Mouse (Mus musculus) cerebellum, adult 8-10 months (tissue): Measurements from ENCODE around the gene Il15.

ENCODE experiments used
- DNase-seq: peaks from one replicate; pipeline ENCODE4 v3.0.0; 2022

Gene Il15

GRCm38 (mm10) chr8:82402686-82403330, at the start of gene Il15:
Gene Il15, minus strand, starts transcription at chr8:82403222.
- no peak for DNase-seq

GRCm38 (mm10) chr8:82444897-82445296, 41.9 kb upstream of the Il15 start:
- no peak for DNase-seq

GRCm38 (mm10) chr8:82416587-82417340, 13.7 kb upstream of the Il15 start:
- no peak for DNase-seq

DNA sequence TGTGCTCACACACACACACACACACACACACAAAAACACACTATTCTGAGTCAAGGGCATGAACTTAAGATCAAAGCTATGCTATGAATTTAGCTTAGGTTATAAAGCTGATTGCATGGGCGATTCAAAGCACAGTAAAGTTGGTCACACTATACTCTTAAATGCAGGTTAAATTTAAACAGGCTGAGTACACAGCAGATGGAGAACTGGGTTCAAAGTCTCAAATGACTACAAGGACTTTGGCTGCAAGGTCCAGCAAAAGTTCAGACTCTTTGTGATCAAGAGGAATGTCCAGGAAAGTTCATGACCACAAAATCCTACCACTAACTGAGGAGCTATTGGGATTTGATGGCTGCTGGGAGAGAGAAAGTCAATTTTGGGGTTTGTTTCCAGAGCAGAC, 12.5 kb upstream of the Il15 start:
- DNase-seq, result no peak

GRCm38 (mm10) chr8:82410135-82410534, 7.1 kb upstream of the Il15 start:
- DNase-seq, result no peak

- DNase-seq, result no peak
Measured at GRCm38 (mm10) chr8:82407060-82407459, 4.0 kb upstream of the Il15 start.

DNA sequence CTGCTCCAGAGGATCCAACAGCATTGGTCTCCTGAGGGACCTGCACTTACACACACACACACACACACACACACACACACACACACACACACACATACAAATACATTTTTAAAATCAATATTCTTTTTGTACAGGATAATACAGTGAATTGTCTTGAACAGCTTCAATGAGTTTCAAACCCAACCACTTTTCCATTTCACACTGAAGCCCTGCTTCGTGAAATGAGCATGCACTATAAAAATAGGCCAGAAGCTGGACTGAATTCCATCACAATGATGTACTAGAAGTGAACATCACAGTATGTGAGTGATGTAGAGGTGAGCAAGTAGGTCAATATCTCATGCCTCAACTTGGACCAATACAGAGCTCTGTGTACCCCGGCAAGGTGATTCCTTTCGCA, 1.0 kb upstream of the Il15 start:
- DNase-seq, result no peak

DNA sequence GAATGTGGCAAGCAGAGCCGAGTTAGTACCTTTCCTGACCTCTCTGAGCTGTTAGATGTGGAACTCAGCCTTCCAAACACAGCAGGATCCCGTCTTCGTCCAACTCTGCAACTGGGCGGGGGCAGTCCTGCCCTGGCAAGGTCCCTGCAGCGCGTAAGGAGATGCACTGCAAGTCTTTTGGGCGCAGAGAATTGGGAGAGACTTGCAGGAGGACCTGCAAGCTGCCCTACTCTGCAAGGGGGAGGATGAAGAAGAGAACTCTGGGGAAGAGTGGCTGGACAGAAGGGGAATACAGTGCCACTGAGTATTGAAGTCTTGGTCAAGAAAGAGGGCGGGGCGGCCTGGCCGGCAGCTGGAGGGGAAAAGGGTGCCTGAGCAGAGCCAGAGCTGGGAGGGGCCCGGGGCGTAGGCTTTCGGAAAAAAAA, 749 bp downstream of the Il15 start:
- peak; percentile 6 for DNase-seq

DNA sequence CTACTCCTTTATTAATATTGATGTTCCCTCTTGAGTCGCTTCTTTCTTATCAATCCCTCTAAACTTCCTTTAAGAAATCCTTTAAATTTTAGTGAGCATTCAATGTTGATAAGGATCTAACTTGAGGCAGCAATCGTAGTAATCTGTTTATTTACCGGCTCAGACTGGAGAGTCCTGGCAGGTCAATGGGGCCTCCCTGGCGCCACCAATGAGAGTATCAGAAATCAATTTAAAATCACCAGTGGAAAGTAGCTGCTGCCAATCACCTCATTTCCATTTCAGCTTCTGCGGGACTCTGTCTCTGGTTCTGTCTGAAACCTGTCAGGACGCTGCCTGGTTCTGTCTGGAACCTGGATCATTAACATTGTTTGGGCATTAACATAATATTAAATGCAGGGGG, 1.5 kb downstream of the Il15 start:
- no peak for DNase-seq

DNA sequence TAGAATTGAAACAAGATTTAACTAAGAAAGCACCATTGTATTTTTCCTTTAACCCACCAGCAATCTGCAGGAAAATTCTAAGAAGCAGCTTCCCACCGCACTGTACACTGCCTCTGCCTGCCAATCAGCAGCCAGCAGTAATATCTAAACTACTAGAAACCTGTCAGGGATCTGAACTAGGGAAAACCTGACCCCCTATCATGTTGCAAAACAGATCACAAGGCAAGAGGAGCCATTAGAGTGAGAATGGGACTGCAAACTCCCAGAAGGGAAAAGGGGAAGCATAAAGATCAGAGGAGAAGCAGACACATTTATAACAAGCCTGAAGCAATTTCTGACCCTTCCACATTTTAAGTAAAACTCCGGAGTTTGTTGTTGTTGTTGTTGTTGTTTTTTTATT, 2.0 kb downstream of the Il15 start:
- DNase-seq, result no peak

GRCm38 (mm10) chr8:82400376-82400775, 2.6 kb downstream of the Il15 start:
- no peak for DNase-seq

- no peak for DNase-seq
Measured at GRCm38 (mm10) chr8:82398546-82398945, 4.5 kb downstream of the Il15 start.

DNA sequence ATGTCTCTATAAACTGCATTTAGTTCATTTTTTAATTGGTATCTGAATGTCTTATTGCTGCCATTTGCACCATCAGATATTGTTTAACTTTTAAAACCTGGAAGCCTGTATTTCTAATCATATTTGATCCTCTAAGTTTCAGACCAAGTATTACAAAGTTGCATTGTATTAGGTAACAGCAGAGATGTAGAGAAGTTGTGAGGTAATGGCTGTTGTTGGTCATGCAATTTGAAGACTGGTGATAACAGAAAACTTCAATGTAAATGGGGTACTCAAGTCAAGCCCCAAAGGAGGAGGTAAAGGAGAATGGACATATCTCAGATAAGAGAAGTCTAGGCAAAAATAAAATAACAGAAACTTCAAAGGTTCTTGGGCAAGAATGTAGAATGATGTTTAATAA, 11.8 kb downstream of the Il15 start:
- DNase-seq, result no peak

DNA sequence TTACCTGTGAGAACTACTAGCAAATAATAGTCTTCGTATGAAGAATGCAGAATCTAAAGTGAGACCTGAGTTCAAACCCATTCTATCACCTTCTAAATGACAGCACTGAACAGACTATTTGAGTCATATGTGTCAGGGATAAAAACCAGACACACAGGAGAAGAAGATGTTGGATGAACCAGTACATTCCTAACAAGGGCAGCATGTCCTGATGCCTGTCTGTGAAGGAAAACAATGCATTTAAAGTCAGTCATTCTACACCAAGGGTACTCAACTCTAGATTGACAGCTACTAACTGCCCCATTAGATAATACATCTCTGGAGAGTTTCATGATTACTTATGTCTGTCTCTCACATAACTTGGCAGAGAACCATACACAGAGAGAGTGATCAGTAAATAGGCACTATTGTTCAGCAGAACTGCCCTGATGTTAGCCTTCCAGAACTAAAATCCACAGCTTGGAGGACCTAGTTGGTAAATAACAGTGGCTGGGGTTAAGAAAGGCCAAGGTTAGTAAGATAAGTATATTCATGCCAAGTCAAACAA, 14.6 kb downstream of the Il15 start:
- no peak for DNase-seq

DNA sequence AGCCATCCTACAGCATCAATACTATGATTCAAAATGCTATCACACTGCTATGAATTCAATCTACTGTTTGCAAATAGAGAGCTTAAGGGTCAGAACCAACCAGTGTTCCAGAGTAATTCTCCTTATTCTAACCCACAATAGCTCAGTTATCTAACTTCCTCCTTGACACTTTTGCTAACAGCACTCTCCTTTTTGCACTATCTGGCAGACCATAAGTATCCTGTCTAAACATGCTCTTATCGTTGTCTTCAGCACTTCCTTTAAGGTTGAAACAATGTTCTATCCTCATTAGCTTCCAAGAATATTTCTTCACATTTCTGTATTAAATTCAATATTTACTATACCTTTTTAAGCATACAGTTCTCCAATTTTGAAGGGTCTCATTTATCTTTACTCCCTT, 15.4 kb downstream of the Il15 start:
- DNase-seq, result no peak

DNA sequence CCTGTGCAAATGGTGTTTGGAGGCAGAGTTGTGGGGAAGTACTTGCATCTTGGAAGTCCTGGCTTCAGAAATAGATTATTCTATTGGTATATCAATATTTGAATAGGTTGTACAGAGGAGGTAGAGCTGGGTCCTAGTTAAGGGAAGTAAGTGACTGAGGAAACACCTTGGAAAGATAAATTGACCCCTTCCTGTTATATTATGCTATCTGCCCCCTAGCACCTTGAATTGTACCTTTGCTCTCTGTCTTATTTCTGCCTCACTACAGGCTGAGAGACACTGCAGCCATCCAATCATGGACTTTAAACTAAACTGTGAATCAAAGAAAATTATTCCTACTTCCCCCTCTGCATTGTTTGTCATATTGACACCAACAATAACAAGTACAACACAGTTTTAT, 17.2 kb downstream of the Il15 start:
- DNase-seq, result no peak

GRCm38 (mm10) chr8:82384458-82385234, 18.4 kb downstream of the Il15 start:
- DNase-seq, result no peak

DNA sequence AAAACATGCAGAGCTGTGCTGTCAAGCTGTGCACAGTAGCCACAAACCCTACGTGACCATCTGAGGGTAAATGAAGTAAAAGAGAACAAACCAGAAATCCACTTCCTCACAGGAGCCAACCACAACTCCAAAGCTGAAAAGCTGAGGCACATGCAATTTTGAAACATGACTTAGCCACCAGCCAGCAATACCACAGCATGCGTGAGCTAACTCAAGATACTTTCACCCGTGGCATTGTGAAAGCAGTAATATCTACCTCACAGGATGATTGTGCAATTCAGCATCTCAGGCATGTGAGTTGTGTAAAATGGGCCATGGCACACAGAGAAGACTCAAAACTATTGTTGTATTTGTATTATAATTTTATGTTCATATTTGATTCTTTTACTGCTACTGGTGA, 19.7 kb downstream of the Il15 start:
- no peak for DNase-seq

DNA sequence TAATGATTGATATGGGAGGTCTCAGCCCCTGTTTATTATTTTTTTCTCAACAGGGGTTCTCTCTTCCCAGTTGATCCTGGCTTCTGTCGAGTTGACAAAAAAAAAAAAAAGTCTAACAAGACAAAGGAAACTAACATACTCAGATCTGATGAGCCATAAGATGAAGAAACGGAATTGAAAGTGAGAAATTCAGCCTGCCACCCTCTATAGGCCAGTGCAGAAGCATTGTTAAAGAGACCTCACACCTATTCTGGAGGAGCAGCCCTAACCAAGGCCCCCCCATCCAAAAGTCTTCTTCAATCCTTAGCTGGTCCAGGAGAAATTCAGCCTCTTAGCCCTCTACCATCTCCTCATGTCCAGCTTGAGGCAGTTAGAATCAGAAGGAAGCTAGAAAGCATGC, 20.7 kb downstream of the Il15 start:
- DNase-seq, result no peak

DNA sequence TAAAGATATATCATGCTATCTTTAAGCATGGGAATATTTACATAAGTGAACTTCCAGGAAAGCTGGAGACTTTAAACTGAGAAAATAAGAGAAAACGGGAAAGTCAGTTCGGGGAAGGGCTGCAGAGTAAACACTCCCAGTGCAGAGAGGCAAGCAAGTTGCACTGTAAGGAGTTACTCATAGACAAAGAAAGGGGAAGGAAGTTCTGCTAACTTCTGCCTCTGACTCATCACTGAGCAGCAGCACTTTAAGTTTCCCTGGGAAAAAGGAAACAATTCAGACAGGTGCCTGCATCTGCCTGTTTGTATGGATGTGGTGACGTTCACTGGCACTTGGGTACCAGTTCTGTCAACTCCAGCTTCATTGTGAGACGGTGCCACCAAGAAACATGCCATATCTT, 28.6 kb downstream of the Il15 start:
- DNase-seq, result no peak

GRCm38 (mm10) chr8:82372846-82373245, 30.2 kb downstream of the Il15 start:
- no peak for DNase-seq

DNA sequence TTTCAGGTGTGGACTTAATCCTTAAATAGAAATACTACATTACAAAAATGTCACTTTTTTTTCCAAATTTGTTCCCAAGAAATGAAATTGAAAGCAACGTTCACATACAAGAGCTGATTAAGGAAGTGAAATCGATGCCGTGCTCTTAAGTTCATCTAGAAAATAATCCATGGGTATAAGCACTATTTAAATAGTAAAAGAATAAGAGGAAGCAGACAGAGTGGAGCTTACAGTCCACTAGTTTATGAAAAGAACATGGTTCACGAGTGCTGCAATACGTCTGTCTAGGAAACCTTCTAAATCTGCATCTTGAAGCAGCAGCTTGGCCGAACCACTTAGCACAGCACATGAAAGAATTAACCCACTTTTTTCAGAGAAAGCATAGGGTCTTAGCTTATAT, 32.4 kb downstream of the Il15 start:
- DNase-seq, result no peak

DNA sequence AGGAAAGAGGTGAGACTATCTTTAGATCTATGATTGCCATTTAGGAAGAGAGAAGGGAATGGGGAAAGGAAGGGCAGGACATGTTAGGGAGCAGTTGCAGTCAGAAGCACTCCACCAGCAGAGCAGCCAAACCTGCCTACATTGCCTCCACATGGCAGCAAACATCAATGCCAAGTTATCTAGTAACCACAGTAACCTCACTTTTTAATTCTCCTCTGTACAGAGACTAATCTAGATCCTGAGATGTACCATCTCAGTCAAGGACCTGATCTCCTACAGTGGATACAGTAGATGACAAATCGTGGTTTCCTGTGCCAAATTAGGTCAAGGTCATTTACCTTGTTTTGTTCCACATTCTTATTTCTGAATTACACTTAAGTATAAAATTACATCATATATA, 42.0 kb downstream of the Il15 start:
- DNase-seq, result no peak

GRCm38 (mm10) chr8:82356091-82356490, 46.9 kb downstream of the Il15 start:
- no peak for DNase-seq
